Mouse (Mus musculus) fat pad, adult 2 months (tissue): ENCODE results near the gene Rbm4.
"Not testable (repeated sequence)": the region's sequence is repeated elsewhere in the genome, so short reads cannot be mapped to it uniquely, and the experiment has no call there.

Source experiments
- DNase-seq: peaks from one replicate; pipeline ENCODE4 v3.0.0-alpha.2; 2011; ENCODE audit warnings: low read depth, low spot score; ENCODE audit errors: extremely low read depth

Gene Rbm4

DNA sequence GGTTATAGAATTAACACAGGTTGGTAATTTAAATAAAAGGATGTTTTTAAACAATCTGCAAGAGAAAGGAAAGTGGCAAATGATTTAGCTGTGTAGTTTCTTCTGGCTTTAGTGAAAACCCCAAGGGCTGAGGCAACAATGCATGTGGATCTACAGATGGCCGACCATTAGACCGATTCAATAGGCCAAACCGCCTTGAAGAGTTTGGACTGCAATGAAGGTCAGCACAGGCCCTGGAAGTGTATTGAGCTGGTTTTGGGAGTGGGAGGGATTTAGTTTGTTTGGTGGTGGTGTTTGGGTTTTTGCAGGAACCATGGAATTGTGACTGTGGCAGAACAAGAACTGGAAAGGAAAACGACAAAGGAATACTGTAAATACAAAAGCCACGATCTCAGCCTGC, 5.4 kb upstream of the Rbm4 start:
- no peak for DNase-seq

- DNase-seq = no peak
Observed at GRCm38 (mm10) chr19:4797846-4798245, 4.1 kb upstream of the Rbm4 start.

DNA sequence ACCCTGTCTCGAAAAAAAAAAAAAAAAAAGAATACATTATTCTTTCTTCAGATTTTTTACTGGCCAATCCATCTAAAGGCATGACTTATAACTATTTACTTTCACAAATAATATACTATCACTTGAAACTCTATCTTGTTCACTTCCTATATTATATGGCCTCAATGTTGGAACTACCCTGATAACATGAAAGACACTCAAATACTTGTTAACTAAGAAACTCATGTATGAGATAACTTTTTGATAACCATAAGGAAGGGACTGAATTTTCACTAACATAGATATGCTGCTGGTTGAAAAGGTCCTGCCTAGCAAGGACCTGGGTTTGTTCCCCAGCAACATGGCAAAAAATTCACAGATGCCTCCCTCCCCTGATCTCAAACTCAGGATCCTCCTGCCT, 2.2 kb upstream of the Rbm4 start:
- DNase-seq = no peak

- DNase-seq = no peak
Observed at GRCm38 (mm10) chr19:4793281-4793830, 345 bp downstream of the Rbm4 start.

DNA sequence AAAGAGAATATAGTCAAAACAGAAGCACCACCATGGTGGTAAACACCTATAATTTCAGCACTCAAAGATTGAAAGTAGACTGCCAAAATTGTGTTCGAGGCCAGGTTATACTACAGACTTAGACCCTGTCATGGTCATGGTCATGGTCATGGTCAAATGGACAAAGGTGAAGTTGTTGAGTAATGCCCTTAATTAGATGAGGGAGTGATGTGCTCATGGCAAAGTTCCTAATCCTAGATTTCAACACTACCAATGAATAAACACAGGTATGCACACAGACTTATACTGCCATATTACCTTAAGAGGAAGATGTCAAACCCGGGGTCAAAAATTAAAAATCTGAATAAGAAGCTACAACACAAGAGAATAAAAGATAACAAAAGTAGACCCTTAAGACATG, 7.4 kb downstream of the Rbm4 start:
- peak; percentile 50 for DNase-seq

DNA sequence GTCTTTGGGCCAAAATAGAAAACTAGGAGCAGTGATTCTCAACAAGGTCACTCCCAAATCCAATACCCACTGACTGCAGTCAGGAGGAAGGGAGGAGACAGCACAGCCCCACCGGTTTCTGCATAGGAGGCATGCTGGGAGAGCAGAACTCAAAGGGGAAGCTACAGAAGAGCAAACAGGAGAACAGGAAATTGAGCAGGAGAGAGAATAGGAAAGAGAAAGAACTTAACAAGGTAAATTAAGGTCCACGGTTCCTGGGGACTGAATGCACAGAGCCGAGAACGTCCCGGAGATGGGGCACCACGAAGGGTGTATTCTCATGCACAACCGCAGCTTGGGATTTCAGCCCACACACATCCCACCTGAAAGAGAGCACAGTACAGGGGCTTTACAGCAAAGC, 8.5 kb downstream of the Rbm4 start:
- DNase-seq = no peak

GRCm38 (mm10) chr19:4782891-4783290, 10.8 kb downstream of the Rbm4 start:
- no peak for DNase-seq

DNA sequence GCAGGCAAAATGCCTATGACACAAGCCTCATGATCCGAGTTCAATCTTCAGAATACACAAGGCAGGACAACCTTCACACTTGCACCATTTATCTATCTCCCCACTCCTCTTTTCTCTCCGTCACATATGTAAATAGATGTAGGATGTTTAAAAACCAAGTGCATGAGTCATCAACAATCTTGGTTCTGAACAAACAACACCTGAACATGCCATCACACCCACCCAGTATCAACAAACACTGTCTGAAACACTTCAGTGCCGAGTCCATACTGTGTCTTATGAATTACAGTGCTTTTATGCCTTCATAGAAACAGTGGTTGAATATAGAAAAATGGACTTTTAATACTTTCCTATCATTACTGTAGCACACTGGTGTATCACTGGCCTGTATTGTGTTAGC, 20.9 kb downstream of the Rbm4 start:
- DNase-seq = no peak

GRCm38 (mm10) chr19:4767507-4768148, 26.1 kb downstream of the Rbm4 start:
- no peak for DNase-seq

DNA sequence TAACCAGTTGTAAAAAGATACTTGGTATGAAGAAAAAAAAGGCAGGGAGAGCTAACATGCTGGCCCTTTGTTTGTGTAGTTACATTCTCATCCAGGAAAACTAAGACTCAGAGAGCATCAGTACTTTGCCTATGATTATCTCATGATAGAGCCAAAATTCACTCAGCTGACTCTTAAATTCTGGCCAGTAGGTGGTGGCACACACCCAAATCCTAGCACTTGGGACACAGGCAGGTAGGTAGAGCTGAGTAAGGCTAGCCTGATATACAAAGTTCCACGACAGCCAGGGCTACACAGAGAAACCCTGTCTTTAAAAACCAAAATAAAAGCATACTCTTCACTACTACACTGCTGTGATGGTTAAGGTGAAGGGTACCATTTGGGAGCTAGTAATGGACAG, 30.8 kb downstream of the Rbm4 start:
- DNase-seq = no peak

- not testable (repeated sequence) for DNase-seq
Observed at GRCm38 (mm10) chr19:4760544-4760943, 33.2 kb downstream of the Rbm4 start.

DNA sequence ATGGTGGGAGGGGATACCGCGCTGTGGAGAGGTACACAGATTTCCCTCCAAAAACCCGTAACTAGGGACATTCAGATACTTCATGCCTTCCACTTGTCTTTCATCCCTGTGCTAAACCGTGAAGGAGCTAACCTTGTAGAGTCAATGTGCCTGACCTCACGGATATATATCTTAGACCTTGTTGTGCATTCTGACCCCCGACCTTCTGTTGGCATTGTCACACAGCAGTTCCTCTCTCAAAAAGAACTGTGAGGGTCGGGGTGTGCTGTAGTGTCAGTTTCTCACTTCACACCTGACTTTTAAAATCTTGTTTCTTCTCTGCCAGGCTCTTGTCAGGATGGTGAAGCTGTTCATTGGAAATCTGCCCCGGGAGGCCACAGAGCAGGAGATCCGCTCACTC, 36.8 kb downstream of the Rbm4 start:
- no peak for DNase-seq

- DNase-seq = no peak
Observed at GRCm38 (mm10) chr19:4756193-4756911, 37.3 kb downstream of the Rbm4 start, which contains the start of gene Rbm4b. Rbm4b (plus strand) TSS chr19:4756497.

- DNase-seq = no peak
Observed at GRCm38 (mm10) chr19:4755565-4756192, 38.0 kb downstream of the Rbm4 start.

DNA sequence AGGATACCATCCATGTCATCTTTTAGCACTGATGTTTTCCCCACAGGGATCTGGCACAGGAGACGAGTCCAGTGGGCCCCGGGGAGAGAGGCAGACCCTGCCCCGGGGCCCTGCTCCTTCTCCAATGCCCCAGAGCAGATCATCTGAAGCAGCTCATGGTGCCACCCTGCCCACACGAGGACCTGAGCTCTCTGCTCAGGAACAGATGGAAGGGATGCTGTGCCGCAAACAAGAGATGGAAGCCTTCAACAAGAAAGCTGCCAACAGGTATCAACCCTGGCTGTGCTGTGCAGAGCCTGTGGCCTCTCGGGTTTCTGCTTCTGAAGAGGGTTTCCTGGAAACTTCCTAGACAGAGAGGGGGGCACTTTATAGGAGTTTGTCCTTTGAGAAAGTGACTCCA, 43.7 kb downstream of the Rbm4 start:
- DNase-seq = no peak

DNA sequence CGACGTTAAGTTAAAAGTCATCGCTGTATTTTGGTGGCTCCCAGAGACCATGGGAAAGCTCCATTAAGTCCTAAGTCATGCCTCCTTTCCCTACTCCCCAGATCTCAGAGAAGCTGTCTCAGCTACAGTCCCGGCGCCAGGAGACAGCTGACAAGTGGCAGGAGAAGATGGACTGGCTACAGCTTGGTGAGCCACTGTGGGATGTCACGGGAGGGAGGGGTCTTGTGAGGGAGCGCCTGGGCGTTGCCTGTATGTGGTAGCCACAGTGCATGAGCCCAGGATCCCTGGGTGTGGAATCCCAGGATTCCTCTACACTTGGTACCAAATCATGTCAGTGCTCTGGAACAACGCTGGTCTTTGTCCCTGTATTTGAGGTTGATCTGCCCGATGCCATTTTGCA, 45.2 kb downstream of the Rbm4 start:
- DNase-seq = no peak

GRCm38 (mm10) chr19:4747631-4748312, 45.9 kb downstream of the Rbm4 start:
- no peak for DNase-seq

DNA sequence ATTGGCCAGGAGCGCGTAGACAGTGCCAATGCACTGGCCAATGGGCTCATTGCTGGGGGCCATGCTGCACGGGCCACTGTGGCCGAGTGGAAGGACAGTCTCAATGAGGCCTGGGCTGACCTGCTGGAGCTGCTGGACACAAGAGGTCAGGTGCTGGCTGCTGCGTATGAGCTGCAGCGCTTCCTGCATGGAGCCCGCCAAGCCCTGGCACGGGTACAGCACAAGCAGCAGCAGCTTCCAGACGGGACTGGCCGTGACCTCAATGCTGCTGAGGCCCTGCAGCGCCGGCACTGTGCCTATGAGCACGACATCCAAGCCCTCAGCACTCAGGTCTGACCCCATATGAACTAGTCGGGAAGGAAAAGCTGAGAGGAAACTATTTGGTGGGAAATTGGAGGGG, 47.1 kb downstream of the Rbm4 start:
- DNase-seq = no peak

GRCm38 (mm10) chr19:4745681-4746080, 48.0 kb downstream of the Rbm4 start:
- DNase-seq = no peak

- DNase-seq = no peak
Observed at GRCm38 (mm10) chr19:4745057-4745456, 48.6 kb downstream of the Rbm4 start.

DNA sequence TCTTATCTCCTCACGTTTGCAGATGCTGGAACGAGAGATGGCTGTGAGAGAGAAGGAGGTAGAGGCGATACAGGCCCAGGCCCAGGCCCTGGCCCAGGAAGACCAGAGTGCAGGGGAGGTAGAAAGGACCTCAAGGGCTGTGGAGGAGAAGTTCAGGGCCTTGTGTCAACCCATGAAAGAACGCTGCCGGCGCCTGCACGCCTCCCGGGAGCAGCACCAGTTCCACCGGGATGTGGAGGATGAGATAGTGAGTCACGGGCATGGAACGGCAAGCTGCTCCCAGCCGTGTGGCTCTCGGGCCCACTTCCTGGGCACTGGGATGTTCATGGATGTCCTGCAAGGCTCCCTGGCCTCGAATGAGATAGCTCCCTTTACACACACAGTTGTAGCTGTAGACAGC, 49.7 kb downstream of the Rbm4 start:
- DNase-seq = no peak
